Mouse (Mus musculus) hindbrain, embryonic 12.5 days (tissue): ENCODE data around the gene Pip. TPM values are rescaled to one million over a fixed set of nuclear protein-coding genes. Genes with fewer than 3 reads are reported as not detected.

Source experiments
- ATAC-seq: fragments of 200-750 bp; cut with Nextera tagmentation; 2 replicates; pipeline ENCODE4 v1.8.0; 2017; ENCODE audit warnings: moderate TSS enrichment; ENCODE audit not compliant: low FRiP score
- H3K27ac ChIP-seq: fragments of 300-500 bp; sonication (generic); 2 replicates; pipeline ENCODE4 v1.5.1; 2016; ENCODE audit warnings: mild to moderate bottlenecking
- H3K27me3 ChIP-seq: fragments of 300-500 bp; sonication (generic); 2 replicates; pipeline ENCODE4 v1.6.1; 2016; ENCODE audit warnings: mild to moderate bottlenecking
- H3K36me3 ChIP-seq: fragments of 300-500 bp; sonication (generic); 2 replicates; pipeline ENCODE4 v1.6.1; 2016; ENCODE audit warnings: mild to moderate bottlenecking
- H3K4me1 ChIP-seq: fragments of 300-500 bp; sonication (generic); 2 replicates; pipeline ENCODE4 v1.6.1; 2016
- H3K4me2 ChIP-seq: fragments of 300-500 bp; sonication (generic); replicated peaks from 2 replicates; pipeline ENCODE4 v1.6.1; 2016; ENCODE audit warnings: mild to moderate bottlenecking
- H3K4me3 ChIP-seq: fragments of 300-500 bp; sonication (generic); 2 replicates; pipeline ENCODE4 v1.5.1; 2016; ENCODE audit warnings: mild to moderate bottlenecking
- H3K9ac ChIP-seq: fragments of 300-500 bp; sonication (generic); 2 replicates; pipeline ENCODE4 v1.6.1; 2016; ENCODE audit warnings: mild to moderate bottlenecking, moderate library complexity
- H3K9me3 ChIP-seq: fragments of 300-500 bp; sonication (generic); replicated peaks from 2 replicates; pipeline ENCODE4 v1.6.1; 2016; ENCODE audit warnings: mild to moderate bottlenecking
- WGBS: fragments of 180-500 bp; shearing (Covaris S2); methylation state at CpG from one replicate; pipeline ENCODE4 v1.1.7; 2016; 5-methylcytosine and 5-hydroxymethylcytosine counted together
- polyA plus RNA-seq: library from polyadenylated mRNA; unstranded; fragments of >200 nt; fragmentation: Nextera tagmentation; extraction: Ambion mirVana; gene quantifications from 2 replicates; pipeline ENCODE4 v1.2.1, GENCODE M21; 2016

Gene Pip
- not detected in 2 replicates for polyA plus RNA-seq

DNA sequence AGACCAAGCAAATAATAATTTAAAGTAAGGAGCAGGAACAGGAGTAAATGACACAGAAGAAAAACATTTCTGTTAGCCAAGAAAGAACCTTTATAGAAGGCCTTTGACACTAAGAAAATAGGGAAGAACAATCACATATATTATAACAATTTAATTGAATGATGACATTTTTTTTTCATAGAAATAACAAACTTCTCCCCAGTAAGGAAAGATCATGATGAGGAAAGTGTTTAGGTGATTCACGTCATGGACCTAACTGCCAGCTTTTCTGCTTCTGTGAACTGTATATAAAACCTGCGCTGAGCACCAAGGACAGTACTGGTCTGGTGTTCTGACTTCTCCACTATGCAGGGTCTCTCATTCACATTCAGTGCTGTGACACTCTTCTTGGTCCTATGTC, at the start of gene Pip:
Pip (plus strand) TSS at position 301 of the 400 bp plus-strand sequence.
- no peak for ATAC-seq
- Histone ChIP-seq H3K4me3 (no peak within 1 kb of the TSS), H3K4me1 (no peaks in the 10 kb centered on the region), H3K27ac (no peak within 1 kb of the TSS), H3K9ac (no peak within 1 kb of the TSS), H3K27me3 (no peaks in the 10 kb centered on the region), H3K36me3 (no peaks in the 10 kb centered on the region), H3K9me3 (no peaks in the 10 kb centered on the region), H3K4me2 (no peak within 1 kb of the TSS)
- WGBS: 86% methylated on average over 2 of the region's 2 CpGs

DNA sequence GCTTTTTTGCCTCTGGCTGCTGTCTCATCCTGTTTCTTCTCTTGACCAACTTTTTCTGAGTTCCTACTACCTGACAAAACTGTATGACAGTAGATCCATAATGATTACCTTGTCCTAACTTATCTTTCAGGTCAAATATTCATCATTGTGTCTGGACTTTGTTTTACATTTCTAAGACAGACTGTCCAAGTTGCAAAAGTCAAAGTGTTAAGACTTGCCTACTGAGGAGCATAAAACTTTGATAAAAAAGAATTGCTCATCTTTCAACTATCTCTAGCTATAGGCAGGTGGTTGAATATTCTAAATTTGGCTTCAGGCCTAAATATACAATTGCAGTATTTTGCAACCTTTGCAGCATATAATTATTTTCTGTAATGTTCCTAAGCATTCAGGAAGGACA, 23.2 kb upstream of the Pip start:
- ATAC-seq: no peak
- Histone ChIP-seq H3K27ac (no peak overlapping the region), H3K4me2 (no peak overlapping the region), H3K27me3 (no peaks in the 10 kb centered on the region), H3K9ac (no peak overlapping the region), H3K4me3 (no peak overlapping the region), H3K36me3 (no peaks in the 10 kb centered on the region), H3K9me3 (no peaks in the 10 kb centered on the region), H3K4me1 (no peaks in the 10 kb centered on the region)

DNA sequence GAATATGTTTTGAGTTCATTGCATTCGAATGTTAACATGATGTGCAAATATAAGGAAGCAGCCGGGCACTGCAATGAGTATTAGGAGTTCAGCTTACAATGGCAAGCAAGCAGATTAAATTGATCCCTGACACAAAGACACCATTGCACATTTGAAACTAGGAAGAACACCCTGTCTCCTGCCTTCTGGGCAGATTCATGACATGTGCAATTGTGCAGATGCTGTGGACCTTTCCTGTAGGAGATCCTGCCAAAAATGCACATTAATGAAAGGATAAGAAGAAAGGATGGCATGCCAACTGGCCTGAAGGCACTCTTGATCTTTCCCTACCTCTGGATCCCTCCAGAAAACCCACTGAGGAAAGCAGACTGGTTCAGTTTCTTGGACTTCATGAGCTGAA, 17.8 kb upstream of the Pip start:
- WGBS: 85% methylated on average over 2 of the region's 2 CpGs
- Histone ChIP-seq H3K9me3 (no peaks in the 10 kb centered on the region), H3K27me3 (no peaks in the 10 kb centered on the region), H3K9ac (no peak overlapping the region), H3K27ac (no peak overlapping the region), H3K4me1 (no peaks in the 10 kb centered on the region), H3K4me3 (no peak overlapping the region), H3K4me2 (no peak overlapping the region), H3K36me3 (no peaks in the 10 kb centered on the region)
- no peak for ATAC-seq

DNA sequence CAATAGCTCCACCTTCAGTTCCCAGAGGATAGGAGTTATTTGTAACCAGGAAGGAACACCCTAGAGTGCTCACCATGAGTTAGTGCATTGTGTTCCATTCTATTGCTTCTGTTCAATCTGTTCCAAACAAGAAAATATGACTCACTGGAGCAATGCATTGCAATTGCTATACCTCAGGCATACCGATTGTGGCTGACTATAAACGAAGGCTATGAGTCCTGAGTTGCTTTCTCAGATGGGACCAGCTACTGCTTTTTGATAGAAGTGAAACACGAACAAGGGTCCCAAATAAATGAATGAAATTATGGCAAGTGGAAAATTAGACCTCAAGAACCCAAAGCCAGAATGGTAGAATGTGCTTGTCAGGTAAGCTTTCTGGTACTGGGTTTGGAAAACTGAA, 5.4 kb downstream of the Pip start, which contains the start of gene Sval2:
Sval2 (plus strand) TSS at position 301 of the 400 bp plus-strand sequence.
- Histone ChIP-seq H3K27ac (no peak within 1 kb of the TSS), H3K4me1 (no peaks in the 10 kb centered on the region), H3K9ac (no peak within 1 kb of the TSS), H3K4me3 (no peak within 1 kb of the TSS), H3K4me2 (no peak within 1 kb of the TSS), H3K9me3 (no peaks in the 10 kb centered on the region), H3K36me3 (no peaks in the 10 kb centered on the region), H3K27me3 (no peaks in the 10 kb centered on the region)
- 93% methylated on average over 3 of the region's 3 CpGs for WGBS
- no peak for ATAC-seq

DNA sequence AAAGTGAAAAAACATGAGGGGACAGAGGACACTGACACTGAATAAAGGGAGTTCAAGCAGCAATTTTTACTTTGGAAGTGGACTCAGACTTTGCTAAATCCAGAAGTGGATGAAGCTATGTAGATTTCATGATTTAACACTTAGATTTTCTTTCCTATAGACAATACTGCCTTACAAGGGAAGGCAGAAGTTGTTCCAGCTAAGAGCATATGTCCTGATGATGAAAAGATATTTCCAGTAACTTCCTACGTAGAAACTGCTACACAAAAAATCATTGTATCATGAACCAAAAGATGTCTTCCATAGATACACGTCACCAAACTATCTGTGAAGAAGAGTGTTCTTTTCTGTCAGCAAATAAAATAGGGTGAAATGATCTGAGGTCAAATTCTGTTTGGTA, 16.7 kb downstream of the Pip start:
- Histone ChIP-seq H3K9me3 (no peaks in the 10 kb centered on the region), H3K4me1 (no peaks in the 10 kb centered on the region), H3K4me3 (no peak overlapping the region), H3K9ac (no peak overlapping the region), H3K36me3 (no peaks in the 10 kb centered on the region), H3K4me2 (no peak overlapping the region), H3K27me3 (no peaks in the 10 kb centered on the region), H3K27ac (no peak overlapping the region)
- 80% methylated on average over 2 of the region's 2 CpGs for WGBS
- ATAC-seq: no peak

Other genes starting within 250 kb of the Pip start
- gene Ephb6, start 242.1 kb upstream of the Pip start, polyA plus RNA-seq: 25.8 and 28.1 TPM in 2 replicates
- gene Trpv6, start 211.1 kb upstream of the Pip start, polyA plus RNA-seq: 0.62 and 1.1 TPM in 2 replicates
- gene Trpv5, start 166.8 kb upstream of the Pip start, polyA plus RNA-seq: not detected in 2 replicates
- not detected in 2 replicates for gene Llcfc1, start 163.1 kb upstream of the Pip start, polyA plus RNA-seq
- 9.0 and 9.7 TPM in 2 replicates for gene Kel, start 143.2 kb upstream of the Pip start, polyA plus RNA-seq
- not detected in 2 replicates for gene Olfr459, start 72.4 kb upstream of the Pip start, polyA plus RNA-seq
- not detected in 2 replicates for gene Sval2, start 5.5 kb downstream of the Pip start, polyA plus RNA-seq
- gene Sval1, start 104.1 kb downstream of the Pip start, polyA plus RNA-seq: not detected in 2 replicates
- gene Sval3, start 120.6 kb downstream of the Pip start, polyA plus RNA-seq: not detected in 2 replicates
- not detected in 2 replicates for gene Sva, start 190.9 kb downstream of the Pip start, polyA plus RNA-seq